Mouse (Mus musculus) frontal cortex, postnatal 36 days (tissue): ENCODE measurements around the gene Ankrd2.

ENCODE experiments used
- DNase-seq, 2 experiments: peaks; one replicate each; pipeline ENCODE4 v3.0.0; 2022; ENCODE audit warnings: low spot score in 2 of 2

Gene Ankrd2

DNA sequence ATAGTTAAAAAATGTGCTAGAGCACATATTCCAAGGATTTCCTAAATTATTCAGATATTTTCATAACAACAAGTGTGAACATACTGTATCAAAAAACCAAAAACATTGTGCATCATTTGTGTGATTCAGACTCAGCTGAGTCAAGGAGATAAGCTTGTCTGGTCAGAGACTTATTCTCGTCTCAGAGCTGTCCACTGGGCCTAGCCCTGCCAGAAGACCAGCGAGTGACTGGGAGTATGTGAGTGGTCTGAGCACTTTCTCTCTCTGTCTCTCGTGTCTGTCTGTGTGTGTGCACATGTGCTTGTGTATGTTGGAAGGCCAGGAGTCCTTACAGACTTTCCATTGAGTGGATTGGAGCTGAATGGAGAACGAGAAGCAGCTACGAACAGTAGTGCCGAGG lies 20.8 kb upstream of the Ankrd2 start:
- DNase-seq: no peak

DNA sequence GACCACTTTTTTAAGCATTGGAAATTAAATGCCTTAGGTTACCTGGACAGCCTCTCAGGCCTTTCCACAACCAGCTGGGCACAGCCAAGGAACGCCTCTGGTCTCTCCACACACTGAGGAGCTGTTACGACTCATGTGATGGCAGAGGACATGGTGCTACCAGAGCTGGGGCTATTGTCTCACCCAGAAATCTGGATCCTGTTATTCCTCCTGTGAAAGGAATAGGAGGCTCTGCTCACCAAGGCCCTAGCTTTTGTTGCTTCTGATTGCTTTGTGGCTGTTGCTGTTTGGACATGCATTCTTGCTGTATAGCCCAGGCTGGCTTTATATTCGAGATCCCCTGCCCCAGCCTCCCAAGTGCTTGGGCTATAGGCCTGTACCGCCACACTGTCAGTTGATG lies 19.5 kb upstream of the Ankrd2 start:
- no peak for DNase-seq

GRCm38 (mm10) chr19:42016840-42017239 lies 19.0 kb upstream of the Ankrd2 start:
- peak; percentile 47 to 55 for DNase-seq

GRCm38 (mm10) chr19:42017399-42018247 lies 18.2 kb upstream of the Ankrd2 start:
- peak; percentile 63 to 66 for DNase-seq

DNA sequence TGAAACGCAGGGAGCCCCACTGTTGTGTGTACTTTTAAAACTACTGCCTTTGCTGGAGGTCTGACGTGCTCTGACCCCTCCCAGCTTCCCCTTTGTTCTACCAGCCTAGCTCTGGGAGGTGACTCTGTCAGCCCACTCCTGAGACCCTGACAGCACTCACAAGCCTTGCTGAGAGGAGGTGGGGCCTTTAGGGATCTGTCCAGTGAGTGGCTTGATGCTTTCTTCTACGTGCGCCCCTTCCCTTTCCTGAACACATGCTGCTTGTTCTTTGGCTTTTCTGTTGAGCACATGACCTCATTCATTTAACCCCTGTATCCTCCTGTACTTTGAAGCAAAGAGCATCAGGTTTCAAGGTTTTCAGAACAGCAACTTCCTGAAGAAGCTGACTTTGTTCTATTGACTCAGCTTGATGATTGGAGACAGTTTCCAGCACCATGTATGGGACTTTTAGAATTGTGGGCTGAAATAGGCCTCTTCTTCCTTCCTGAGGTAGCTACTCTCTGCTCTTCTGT lies 16.7 kb upstream of the Ankrd2 start:
- no peak for DNase-seq

- no peak for DNase-seq
Measured at GRCm38 (mm10) chr19:42021681-42022541, 13.9 kb upstream of the Ankrd2 start.

DNA sequence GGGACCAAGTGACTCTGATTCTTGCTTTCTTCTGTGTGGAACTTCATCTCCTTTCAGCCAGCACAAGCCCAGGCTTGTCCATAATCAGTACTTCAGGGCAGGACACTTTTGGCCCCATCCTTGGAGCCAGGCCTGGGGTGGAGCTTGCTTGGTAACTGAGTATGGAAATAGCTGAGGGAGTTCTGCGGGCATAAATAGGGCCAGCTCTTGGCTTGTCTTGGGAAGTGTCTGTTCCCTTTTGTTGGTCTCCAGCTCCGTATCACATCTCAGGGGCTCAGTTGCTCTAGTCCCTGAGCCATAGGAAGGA lies 13.3 kb upstream of the Ankrd2 start:
- DNase-seq: no peak

DNA sequence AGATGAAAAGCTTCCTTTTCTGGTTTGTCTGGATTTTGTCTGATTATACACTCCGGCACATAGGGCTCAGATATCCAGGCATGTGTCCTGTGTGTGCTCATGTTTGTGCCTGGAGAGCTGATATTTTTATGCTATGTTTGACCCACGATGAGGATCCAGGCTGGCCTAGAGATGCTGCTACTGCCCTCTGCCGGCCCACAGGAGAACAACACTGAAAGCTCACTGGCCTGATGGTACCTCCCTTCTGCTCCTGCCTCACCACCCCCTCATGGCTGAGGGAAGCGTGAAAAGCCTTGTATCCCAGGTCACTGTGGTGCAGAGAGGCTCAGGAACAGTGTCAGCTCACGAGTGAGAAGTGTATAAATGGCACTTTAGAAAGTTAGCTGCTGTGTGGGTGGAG lies 9.6 kb upstream of the Ankrd2 start:
- peak; percentile 80 to 86 for DNase-seq

DNA sequence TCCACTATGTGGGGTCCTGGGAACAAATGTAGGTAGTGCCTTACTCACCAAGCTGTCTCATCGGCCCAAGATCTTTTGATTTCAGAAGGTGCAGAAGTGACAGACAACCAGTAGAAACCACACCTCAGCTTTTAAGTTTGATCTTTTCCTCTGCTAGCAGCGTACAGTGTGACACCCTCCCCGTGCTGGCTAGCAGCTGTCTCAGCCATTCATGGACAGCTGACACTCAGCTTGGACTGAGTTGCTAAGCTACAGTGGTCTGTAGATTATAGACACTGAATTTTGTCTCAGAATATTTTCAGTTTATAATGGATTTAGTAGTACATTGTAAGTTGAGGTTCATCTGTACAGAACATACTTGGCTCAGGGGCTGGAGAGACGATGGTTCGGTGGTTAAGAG lies 4.7 kb upstream of the Ankrd2 start:
- DNase-seq: no peak

GRCm38 (mm10) chr19:42033611-42034010 lies 2.2 kb upstream of the Ankrd2 start:
- no peak for DNase-seq

GRCm38 (mm10) chr19:42034146-42034775 lies 1.5 kb upstream of the Ankrd2 start:
- no peak for DNase-seq

DNA sequence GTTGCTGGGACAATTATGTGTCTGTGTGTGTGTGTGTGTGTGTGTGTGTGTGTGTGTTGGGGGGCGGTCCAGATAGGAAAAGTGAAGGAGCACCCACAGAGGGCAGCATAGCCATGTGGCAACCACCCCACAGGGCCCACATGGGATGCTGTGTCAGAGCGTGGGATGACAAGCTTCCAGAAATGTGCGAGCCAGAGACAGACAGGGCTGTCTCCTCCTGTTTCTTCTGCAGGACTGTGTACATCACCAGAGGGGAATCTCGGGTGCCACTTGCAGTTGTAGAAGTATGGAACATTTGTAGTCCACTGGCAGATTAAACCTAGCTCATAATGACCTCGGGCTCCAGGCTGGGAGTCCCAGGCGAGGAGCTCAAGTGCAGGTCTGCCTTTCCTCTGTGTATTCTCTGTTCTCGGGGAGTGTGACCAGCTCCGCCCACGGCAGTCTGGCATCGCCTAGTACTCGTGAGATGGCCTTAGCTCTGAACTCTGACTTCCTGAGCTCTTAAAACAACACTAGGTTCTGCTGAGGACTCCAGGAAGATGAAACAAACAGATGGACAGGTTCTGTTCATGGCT lies 832 bp upstream of the Ankrd2 start:
- no peak for DNase-seq

GRCm38 (mm10) chr19:42036357-42036756 lies 557 bp downstream of the Ankrd2 start:
- no peak for DNase-seq

GRCm38 (mm10) chr19:42037167-42037702 lies 1.4 kb downstream of the Ankrd2 start:
- DNase-seq: no peak

DNA sequence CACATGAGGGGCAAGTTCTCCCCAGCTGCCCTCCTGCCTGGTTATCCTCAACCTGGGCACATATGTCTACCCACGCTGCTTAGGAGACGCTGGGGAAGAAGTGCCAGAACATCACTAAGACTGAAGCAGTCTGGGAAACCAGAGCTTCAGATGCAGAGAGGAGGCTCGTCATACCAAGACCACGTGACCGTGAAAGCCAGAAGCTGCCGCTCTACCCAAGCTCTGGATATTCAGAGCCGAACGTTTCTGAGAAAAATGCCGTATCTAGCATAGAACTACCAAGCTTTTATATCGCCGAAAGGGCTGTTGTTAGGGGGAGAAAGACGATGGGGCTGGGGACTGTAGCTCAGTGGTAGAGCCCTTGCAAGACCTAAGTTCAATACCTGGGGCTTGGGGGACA lies 2.5 kb downstream of the Ankrd2 start:
- DNase-seq: no peak

DNA sequence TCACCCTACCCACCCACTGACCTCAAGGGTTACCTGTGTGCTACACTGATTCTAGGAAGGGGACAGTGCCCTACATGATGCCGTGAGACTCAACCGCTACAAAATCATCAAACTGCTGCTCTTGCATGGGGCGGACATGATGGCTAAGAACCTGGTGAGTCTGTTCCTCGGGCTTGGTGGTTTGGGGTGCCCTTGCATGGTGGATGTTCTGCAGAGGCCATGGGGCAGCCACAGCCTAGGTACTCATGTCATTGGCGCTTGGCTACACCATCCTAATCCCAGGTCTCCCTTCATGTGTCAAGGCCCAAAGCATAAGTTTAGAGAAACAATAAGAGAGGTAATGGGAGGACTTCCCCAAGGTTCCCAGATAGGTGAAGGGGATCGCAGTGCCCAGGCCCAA lies 8.2 kb downstream of the Ankrd2 start:
- DNase-seq: no peak

GRCm38 (mm10) chr19:42045269-42046102 lies 9.7 kb downstream of the Ankrd2 start, which contains the start of gene Hoga1:
Gene Hoga1, plus strand, starts transcription at chr19:42045610.
- DNase-seq: peak in 1 of 2 experiments; percentile 21

DNA sequence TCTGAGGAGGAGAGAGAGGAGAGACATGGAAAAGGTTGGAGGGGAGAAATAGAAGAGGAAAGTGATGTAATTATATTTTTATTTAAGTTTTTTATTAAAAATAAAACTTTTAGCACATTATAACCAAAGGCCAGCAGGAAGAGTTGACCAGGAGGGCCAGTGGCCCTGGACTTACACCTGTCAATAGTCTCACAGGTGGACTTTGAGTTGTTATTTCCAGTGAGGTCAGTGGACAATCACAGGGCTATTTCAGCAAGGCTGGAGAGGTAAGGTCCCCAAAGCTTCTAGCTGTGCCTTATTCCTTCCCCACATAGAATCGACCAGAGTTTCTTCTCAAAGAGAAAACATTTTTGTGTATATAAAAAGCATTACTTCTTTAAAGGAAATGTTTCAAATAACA lies 14.5 kb downstream of the Ankrd2 start:
- DNase-seq: no peak

DNA sequence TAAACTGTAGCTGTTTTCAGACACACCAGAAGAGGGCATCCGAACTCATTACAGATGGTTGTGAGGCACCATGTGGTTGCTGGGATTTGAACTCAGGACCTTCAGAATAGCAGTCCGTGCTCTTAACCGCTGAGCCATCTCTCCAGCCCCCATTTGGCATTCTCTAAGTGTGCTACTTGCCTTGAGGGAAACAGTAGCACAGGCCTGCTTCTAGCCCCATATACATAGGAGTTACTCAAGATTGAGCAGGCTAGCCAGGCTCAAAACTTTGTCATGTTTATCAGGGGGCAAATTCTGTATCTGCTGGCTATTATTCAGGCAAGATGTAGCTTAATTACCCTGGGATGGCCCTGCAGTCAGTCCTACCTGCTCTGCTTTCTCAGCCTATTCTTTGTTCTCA lies 15.6 kb downstream of the Ankrd2 start:
- no peak for DNase-seq

GRCm38 (mm10) chr19:42051948-42052347 lies 16.1 kb downstream of the Ankrd2 start, which contains the start of gene 4933411K16Rik:
Gene 4933411K16Rik, plus strand, starts transcription at chr19:42052248.
- no peak for DNase-seq

DNA sequence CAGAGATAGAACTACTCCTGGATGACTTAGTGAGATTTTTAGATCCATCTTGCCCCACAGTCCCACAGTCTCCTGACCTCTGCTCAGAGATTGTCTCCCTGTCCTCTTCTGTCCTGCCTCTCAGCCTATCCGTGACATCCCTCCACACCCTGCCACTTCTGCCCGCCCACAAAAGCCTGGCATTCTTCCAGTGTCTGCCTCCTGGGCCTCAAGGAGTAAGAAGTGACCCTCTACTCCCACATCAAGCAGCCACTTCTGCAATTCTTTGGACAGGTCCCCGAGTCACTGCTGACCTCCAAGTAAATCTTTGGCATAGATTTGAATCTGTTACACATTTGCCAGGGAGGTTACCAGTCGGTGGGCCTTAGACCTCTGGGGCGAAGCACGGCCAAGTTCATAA lies 18.5 kb downstream of the Ankrd2 start:
- DNase-seq: no peak
